Mouse (Mus musculus) heart, postnatal 0 days (tissue): ENCODE results near the gene Vmn1r85.

Source experiments
- CTCF ChIP-seq: IDR thresholded peaks from 2 replicates; pipeline ENCODE4 v1.5.1; 2016; ENCODE audit warnings: antibody characterized with exemption, control low read depth, low read depth
- EP300 ChIP-seq: IDR thresholded peaks from 2 replicates; pipeline ENCODE4 v1.6.1; 2016; ENCODE audit warnings: antibody characterized with exemption, low read depth

DNA sequence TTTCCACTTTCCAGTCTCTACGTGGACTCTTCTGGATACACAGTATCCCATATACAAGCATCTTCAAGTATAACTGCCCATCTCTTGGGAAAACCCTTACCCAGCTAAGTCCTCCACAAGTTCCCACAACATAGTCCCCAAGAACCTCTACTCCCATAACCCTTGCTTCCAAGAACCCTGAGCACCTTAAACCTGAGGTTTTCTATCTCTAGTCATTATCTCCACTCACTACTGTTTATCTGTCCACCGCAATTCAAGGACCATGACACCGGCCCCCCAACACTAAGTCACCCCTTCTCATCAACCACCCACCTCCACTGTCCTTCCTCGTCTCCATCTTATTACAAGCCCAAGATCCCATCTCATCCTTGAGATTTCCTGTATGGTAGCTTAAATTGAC lies 58.2 kb downstream of the Vmn1r85 start:
- no peak for TF ChIP-seq CTCF
- TF ChIP-seq EP300: no peak
